8 mouse cellular contexts compared by ENCODE assay signal in genomic region chrX:73930402-73931062, GRCm38 (mm10). TPM values are rescaled to one million over a fixed set of nuclear protein-coding genes. Genes with fewer than 3 reads are reported as not detected.
A peak's percentile ranks its signal among the peaks of the same experiment; 100 is the strongest.
DNase-seq lines count a peak whose midpoint lies in the region; ATAC-seq and TF ChIP-seq lines count a peak whose summit lies in the region.

Gene Renbp (minus strand): TSS chrX:73930850.

- TF ChIP-seq EP300 in lung, postnatal 0 days (IDR thresholded peaks at IDR 0.05): no peak

- no peak within 1 kb of the TSS for H3K9ac ChIP-seq in lung, postnatal 0 days (replicated peaks; ENCODE audit: low read depth)

- H3K4me1 ChIP-seq in kidney, adult 2 months (ENCODE audit: control insufficient read depth, insufficient read depth, low read length): no peaks in the 10 kb centered on the region
- H3K4me1 ChIP-seq in lung, postnatal 0 days (ENCODE audit: insufficient read depth, low read depth, low read length): no peaks in the 10 kb centered on the region
- H3K4me1 ChIP-seq in olfactory bulb, adult 2 months (ENCODE audit: control insufficient read depth, insufficient read depth, low read length): no peaks in the 10 kb centered on the region

- ATAC-seq in lung, postnatal 0 days: peak; percentile 97

- no peak for TF ChIP-seq CTCF in kidney, adult 2 months (conservative IDR thresholded peaks at IDR 0.05; ENCODE audit: insufficient read depth, insufficient read length, low read depth, low read length)
- peak; percentile 55 for TF ChIP-seq CTCF in lung, postnatal 0 days (IDR thresholded peaks at IDR 0.05)
- TF ChIP-seq CTCF in olfactory bulb, adult 2 months (IDR thresholded peaks at IDR 0.05; ENCODE audit: insufficient read depth, low read depth, low read length): no peak

- H3K36me3 ChIP-seq in kidney, adult 2 months (ENCODE audit: control insufficient read depth, insufficient read depth, low read length): no peaks in the 10 kb centered on the region
- H3K36me3 ChIP-seq in lung, postnatal 0 days (ENCODE audit: insufficient read depth, low read length): no peaks in the 10 kb centered on the region

- TF ChIP-seq POLR2A in kidney, adult 2 months (IDR thresholded peaks at IDR 0.05; ENCODE audit: low read depth, low read length): no peak
- no peak for TF ChIP-seq POLR2A in olfactory bulb, adult 2 months (IDR thresholded peaks at IDR 0.05; ENCODE audit: insufficient read depth, low read depth, low read length)

- peak within 1 kb of the TSS; percentile 46 for H3K4me2 ChIP-seq in lung, postnatal 0 days (replicated peaks; ENCODE audit: low read depth, low read length)

- peak within 1 kb of the TSS; percentile 47; the same call in 1 of the 2 replicates for H3K27ac ChIP-seq in kidney, adult 2 months (ENCODE audit: insufficient read depth, low read depth, low read length)
- no peak within 1 kb of the TSS; the same call in 1 of the 2 replicates for H3K27ac ChIP-seq in lung, postnatal 0 days (ENCODE audit: low read length)
- H3K27ac ChIP-seq in olfactory bulb, adult 2 months (ENCODE audit: insufficient read depth, low read depth, low read length): no peak within 1 kb of the TSS

- peak within 1 kb of the TSS; percentile 82 for H3K4me3 ChIP-seq in kidney, adult 2 months (ENCODE audit: insufficient read depth, low read depth, low read length)
- peak within 1 kb of the TSS; percentile 30; the same call in 1 of the 2 replicates for H3K4me3 ChIP-seq in lung, postnatal 0 days (ENCODE audit: low read depth, low read length)
- peak within 1 kb of the TSS; percentile 16; the same call in 1 of the 2 replicates for H3K4me3 ChIP-seq in olfactory bulb, adult 2 months (ENCODE audit: insufficient read depth, low read depth, low read length)

- 14% methylated on average over 17 of the region's 17 CpGs for WGBS in kidney, adult 2 months
- 29% methylated on average over 17 of the region's 17 CpGs for WGBS in lung, postnatal 0 days
- 43% methylated on average over 17 of the region's 17 CpGs for WGBS in olfactory bulb, adult 2 months

- H3K9me3 ChIP-seq in lung, postnatal 0 days (ENCODE audit: low read length): no peaks in the 10 kb centered on the region

- DNase-seq in spleen, adult 18-20 months: peak; percentile 56 to 66
- DNase-seq in spleen, adult 12 weeks (ENCODE audit: low spot score): no peak
- peak; percentile 47 for DNase-seq in embryo, embryonic 11.5 days (ENCODE audit: low read depth, low spot score)
- DNase-seq in heart, adult 8-10 months (ENCODE audit: low spot score): peak; percentile 69
- peak; percentile 88 for DNase-seq in kidney, adult 2 months
- DNase-seq in lung, postnatal 0 days (ENCODE audit: low spot score): peak; percentile 85
- DNase-seq in right cerebral cortex, postnatal 36 days (ENCODE audit: low spot score in 2 of 2): no peak

- H3K27me3 ChIP-seq in kidney, adult 2 months (replicated peaks; ENCODE audit: control insufficient read depth, insufficient read depth, low read length): no peaks in the 10 kb centered on the region
- H3K27me3 ChIP-seq in lung, postnatal 0 days (replicated peaks; ENCODE audit: insufficient read depth, low read length): no peaks in the 10 kb centered on the region

RNA-seq across cellular contexts. Expression of gene Renbp, which starts in this region (rescaled TPM):
- total RNA-seq in heart, adult 8-10 months (2022): 1 to 10 TPM; 4.9 to 7.5 (median 6.1) TPM
- polyA plus RNA-seq in kidney, adult 2 months (2012; rRNA removed): 125 and 144 TPM in 2 replicates
- 79.4 and 83.5 TPM in 2 replicates for polyA plus RNA-seq in lung, postnatal 0 days (2015; fragmentation: Nextera tagmentation; extraction: Ambion mirVana)
- not detected in 2 replicates for polyA plus RNA-seq in olfactory bulb, adult 2 months (2012; ENCODE audit: insufficient read depth, insufficient read length, low replicate concordance, missing spikeins)

Comparison
In these comparisons a context has a peak if more than half of its experiments do, and no peak if none do; other contexts are left out.
1. RNA of gene Renbp (polyA plus RNA-seq): 125 to 144 TPM in kidney, adult 2 months and 79.4 to 83.5 TPM in lung, postnatal 0 days; not detected in olfactory bulb, adult 2 months; every median in the first group is over 10 times any median in the second.
2. DNase-seq: peak in spleen, adult 18-20 months (2 of 2), embryo, embryonic 11.5 days (single experiment), heart, adult 8-10 months (single experiment), kidney, adult 2 months (single experiment) and lung, postnatal 0 days (single experiment); none in spleen, adult 12 weeks (single experiment) and right cerebral cortex, postnatal 36 days (0 of 2).
3. H3K4me3 ChIP-seq: peak in every context shown above with its lines; median percentile 82 in kidney, adult 2 months; 30 in lung, postnatal 0 days; 16 in olfactory bulb, adult 2 months.